Mouse (Mus musculus): ENCODE measurements around the gene Pip4k2a. TPM values are rescaled to one million over a fixed set of nuclear protein-coding genes. Genes with fewer than 3 reads are reported as not detected.
"Not testable (repeated sequence)": the region's sequence is repeated elsewhere in the genome, so short reads cannot be mapped to it uniquely, and the experiment has no call there.

Pip4k2a gene
- 5.2 and 6.1 TPM in 2 replicates for polyA plus RNA-seq (2016; fragmentation: Nextera tagmentation; extraction: Ambion mirVana)

GRCm38 (mm10) chr2:18998054-18998478 is at the start of gene Pip4k2a, which contains the start of gene 4930426L09Rik:
Gene Pip4k2a, minus strand, starts transcription at chr2:18998126.
Gene 4930426L09Rik, plus strand, starts transcription at chr2:18998343.
- 2% methylated on average over 66 of the region's 66 CpGs for WGBS
- H3K4me1 ChIP-seq, result peaks cover 39% of the 10 kb centered on the region
- H3K27me3 ChIP-seq (replicated peaks; ENCODE audit: low read depth, poor library complexity, severe bottlenecking), result peaks cover 26% of the 10 kb centered on the region
- H3K27ac ChIP-seq (replicated peaks), result peak within 1 kb of the TSS; percentile 91
- no peaks in the 10 kb centered on the region for H3K36me3 ChIP-seq (replicated peaks)
- H3K4me3 ChIP-seq, result peak within 1 kb of the TSS; percentile 87
- no peaks in the 10 kb centered on the region for H3K9me3 ChIP-seq
- peak; percentile 93 for DNase-seq (ENCODE audit: low spot score)

- H3K9me3 ChIP-seq, result no peaks in the 10 kb centered on the region
- 75% methylated on average over 4 of the region's 4 CpGs for WGBS
- no peaks in the 10 kb centered on the region for H3K27me3 ChIP-seq (replicated peaks; ENCODE audit: low read depth, poor library complexity, severe bottlenecking)
- no peak overlapping the region for H3K27ac ChIP-seq (replicated peaks)
- no peaks in the 10 kb centered on the region for H3K36me3 ChIP-seq (replicated peaks)
- no peaks in the 10 kb centered on the region for H3K4me1 ChIP-seq
- H3K4me3 ChIP-seq, result no peak overlapping the region
- no peak for DNase-seq (ENCODE audit: low spot score)
These were observed 40.1 kb upstream of the Pip4k2a start for GRCm38 (mm10) chr2:19037907-19038570.

GRCm38 (mm10) chr2:19037430-19037829 is 39.5 kb upstream of the Pip4k2a start:
- Histone ChIP-seq H3K36me3 (replicated peaks) (no peaks in the 10 kb centered on the region), H3K9me3 (no peaks in the 10 kb centered on the region), H3K27ac (replicated peaks) (no peak overlapping the region), H3K4me3 (no peak overlapping the region), H3K27me3 (replicated peaks; ENCODE audit: low read depth, poor library complexity, severe bottlenecking) (no peaks in the 10 kb centered on the region), H3K4me1 (no peaks in the 10 kb centered on the region)
- 76% methylated on average over 4 of the region's 4 CpGs for WGBS
- no peak for DNase-seq (ENCODE audit: low spot score)

- 89% methylated on average over 2 of the region's 2 CpGs for WGBS
- no peak overlapping the region for H3K4me3 ChIP-seq
- no peaks in the 10 kb centered on the region for H3K27me3 ChIP-seq (replicated peaks; ENCODE audit: low read depth, poor library complexity, severe bottlenecking)
- H3K9me3 ChIP-seq, result no peaks in the 10 kb centered on the region
- H3K4me1 ChIP-seq, result no peaks in the 10 kb centered on the region
- no peaks in the 10 kb centered on the region for H3K36me3 ChIP-seq (replicated peaks)
- no peak for DNase-seq (ENCODE audit: low spot score)
- H3K27ac ChIP-seq (replicated peaks), result no peak overlapping the region
These were observed 26.9 kb upstream of the Pip4k2a start for GRCm38 (mm10) chr2:19024807-19025206.

- H3K36me3 ChIP-seq (replicated peaks), result no peaks in the 10 kb centered on the region
- H3K27me3 ChIP-seq (replicated peaks; ENCODE audit: low read depth, poor library complexity, severe bottlenecking), result no peaks in the 10 kb centered on the region
- H3K27ac ChIP-seq (replicated peaks), result no peak overlapping the region
- no peaks in the 10 kb centered on the region for H3K9me3 ChIP-seq
- H3K4me3 ChIP-seq, result no peak overlapping the region
- DNase-seq (ENCODE audit: low spot score), result no peak
- 56% methylated on average over 2 of the region's 2 CpGs for WGBS
- no peaks in the 10 kb centered on the region for H3K4me1 ChIP-seq
These were observed 20.1 kb upstream of the Pip4k2a start for GRCm38 (mm10) chr2:19018034-19018433.

GRCm38 (mm10) chr2:19016839-19017238 is 18.9 kb upstream of the Pip4k2a start:
- Histone ChIP-seq H3K27ac (replicated peaks) (no peak overlapping the region), H3K4me1 (no peaks in the 10 kb centered on the region), H3K4me3 (no peak overlapping the region), H3K36me3 (replicated peaks) (no peaks in the 10 kb centered on the region), H3K9me3 (no peaks in the 10 kb centered on the region), H3K27me3 (replicated peaks; ENCODE audit: low read depth, poor library complexity, severe bottlenecking) (no peaks in the 10 kb centered on the region)
- no peak for DNase-seq (ENCODE audit: low spot score)
- WGBS, result 82% methylated on average over 1 of the region's 1 CpGs

- Histone ChIP-seq H3K27me3 (replicated peaks; ENCODE audit: low read depth, poor library complexity, severe bottlenecking) (no peaks in the 10 kb centered on the region), H3K27ac (replicated peaks) (no peak overlapping the region), H3K4me1 (no peaks in the 10 kb centered on the region), H3K36me3 (replicated peaks) (no peaks in the 10 kb centered on the region), H3K4me3 (no peak overlapping the region), H3K9me3 (no peaks in the 10 kb centered on the region)
- DNase-seq (ENCODE audit: low spot score), result no peak
- WGBS, result 86% methylated on average over 5 of the region's 5 CpGs
These were observed 18.4 kb upstream of the Pip4k2a start for GRCm38 (mm10) chr2:19016348-19016747.

- no peak overlapping the region for H3K4me3 ChIP-seq
- H3K4me1 ChIP-seq, result no peaks in the 10 kb centered on the region
- no peak overlapping the region for H3K27ac ChIP-seq (replicated peaks)
- H3K9me3 ChIP-seq, result no peaks in the 10 kb centered on the region
- 84% methylated on average over 6 of the region's 6 CpGs for WGBS
- H3K36me3 ChIP-seq (replicated peaks), result no peaks in the 10 kb centered on the region
- no peak for DNase-seq (ENCODE audit: low spot score)
- H3K27me3 ChIP-seq (replicated peaks; ENCODE audit: low read depth, poor library complexity, severe bottlenecking), result no peaks in the 10 kb centered on the region
These were observed 13.5 kb upstream of the Pip4k2a start for GRCm38 (mm10) chr2:19011443-19011842.

GRCm38 (mm10) chr2:19010541-19010940 is 12.6 kb upstream of the Pip4k2a start:
- not testable (repeated sequence) for H3K36me3 ChIP-seq (replicated peaks); H3K4me1 ChIP-seq; H3K27ac ChIP-seq (replicated peaks); H3K4me3 ChIP-seq; H3K9me3 ChIP-seq; DNase-seq (ENCODE audit: low spot score); H3K27me3 ChIP-seq (replicated peaks; ENCODE audit: low read depth, poor library complexity, severe bottlenecking)
- WGBS, result 83% methylated on average over 1 of the region's 1 CpGs

GRCm38 (mm10) chr2:19007580-19007979 is 9.7 kb upstream of the Pip4k2a start:
- Histone ChIP-seq H3K9me3 (no peaks in the 10 kb centered on the region), H3K36me3 (replicated peaks) (no peaks in the 10 kb centered on the region), H3K4me1 (no peaks in the 10 kb centered on the region), H3K27ac (replicated peaks) (no peak overlapping the region), H3K4me3 (no peak overlapping the region), H3K27me3 (replicated peaks; ENCODE audit: low read depth, poor library complexity, severe bottlenecking) (no peaks in the 10 kb centered on the region; the same call in 1 of the 2 replicates)
- no peak for DNase-seq (ENCODE audit: low spot score)
- WGBS, result 78% methylated on average over 4 of the region's 4 CpGs

GRCm38 (mm10) chr2:19006124-19006523 is 8.2 kb upstream of the Pip4k2a start:
- Histone ChIP-seq H3K27me3 (replicated peaks; ENCODE audit: low read depth, poor library complexity, severe bottlenecking) (no peaks in the 10 kb centered on the region; the same call in 1 of the 2 replicates), H3K9me3 (no peaks in the 10 kb centered on the region), H3K27ac (replicated peaks) (no peak overlapping the region), H3K4me1 (no peaks in the 10 kb centered on the region), H3K36me3 (replicated peaks) (no peaks in the 10 kb centered on the region), H3K4me3 (no peak overlapping the region)
- DNase-seq (ENCODE audit: low spot score), result no peak
- 80% methylated on average over 7 of the region's 7 CpGs for WGBS

- WGBS, result 77% methylated on average over 10 of the region's 10 CpGs
These were observed 6.9 kb upstream of the Pip4k2a start for GRCm38 (mm10) chr2:19004801-19005200.

GRCm38 (mm10) chr2:18999395-18999794 is 1.5 kb upstream of the Pip4k2a start:
- Histone ChIP-seq H3K9me3 (no peaks in the 10 kb centered on the region), H3K4me1 (peaks cover 32% of the 10 kb centered on the region), H3K36me3 (replicated peaks) (no peaks in the 10 kb centered on the region), H3K4me3 (no peak overlapping the region), H3K27me3 (replicated peaks; ENCODE audit: low read depth, poor library complexity, severe bottlenecking) (peaks cover 26% of the 10 kb centered on the region), H3K27ac (replicated peaks) (no peak overlapping the region)
- 80% methylated on average over 2 of the region's 2 CpGs for WGBS
- DNase-seq (ENCODE audit: low spot score), result no peak

More at GRCm38 (mm10) chr2:19004801-19005200, 6.9 kb upstream of the Pip4k2a start:
- no peaks in the 10 kb centered on the region for H3K36me3 ChIP-seq (replicated peaks)
- DNase-seq (ENCODE audit: low spot score), result no peak
- H3K4me3 ChIP-seq, result no peak overlapping the region
- no peaks in the 10 kb centered on the region for H3K9me3 ChIP-seq
- H3K4me1 ChIP-seq, result no peaks in the 10 kb centered on the region
- H3K27me3 ChIP-seq (replicated peaks; ENCODE audit: low read depth, poor library complexity, severe bottlenecking), result peaks cover 7% of the 10 kb centered on the region
- H3K27ac ChIP-seq (replicated peaks), result no peak overlapping the region

Measured in embryonic facial prominence, embryonic 10.5 days (tissue).